Mouse (Mus musculus) MEL (cell line): ENCODE data around the gene Gsta4.

Source experiments
- CHD2 ChIP-seq: IDR thresholded peaks from 2 replicates; pipeline ENCODE4 v1.6.1; 2011; ENCODE audit warnings: low read length, improper control_type of control experiment
- CTCF ChIP-seq, 3 experiments: IDR thresholded peaks in 2 of 3; conservative IDR thresholded peaks in 1 of 3; 2 replicates each; pipeline ENCODE4 v1.5.1; 2011 to 2012; ENCODE audit warnings: low read length in 3 of 3, low read depth in 2 of 3, mild to moderate bottlenecking in 2 of 3, improper control_type of control experiment in 1 of 3, inconsistent platforms in 1 of 3, mixed read lengths in 1 of 3, moderate library complexity in 1 of 3; ENCODE audit not compliant: control insufficient read depth in 1 of 3, insufficient read depth in 1 of 3, poor library complexity in 1 of 3, severe bottlenecking in 1 of 3
- EP300 ChIP-seq, 2 experiments: IDR thresholded peaks; 2 replicates each; pipeline ENCODE4 v1.6.1; 2011; ENCODE audit warnings: improper control_type of control experiment in 2 of 2, low read length in 2 of 2, low read depth in 1 of 2, mild to moderate bottlenecking in 1 of 2
- GABPA ChIP-seq: IDR thresholded peaks from 2 replicates; pipeline ENCODE4 v1.6.1; 2012; ENCODE audit warnings: low read depth, mild to moderate bottlenecking, inconsistent platforms, low read length, improper control_type of control experiment, moderate library complexity
- JUND ChIP-seq: IDR thresholded peaks from 2 replicates; pipeline ENCODE4 v1.6.1; 2011; ENCODE audit warnings: low read depth, mild to moderate bottlenecking, improper control_type of control experiment, low read length
- MAX ChIP-seq: IDR thresholded peaks from 2 replicates; pipeline ENCODE4 v1.6.1; 2011; ENCODE audit warnings: low read length, improper control_type of control experiment
- MAZ ChIP-seq: IDR thresholded peaks from 2 replicates; pipeline ENCODE4 v1.6.1; 2012; ENCODE audit warnings: low read depth, mild to moderate bottlenecking, inconsistent platforms, low read length, improper control_type of control experiment
- POLR2A ChIP-seq, 2 experiments: IDR thresholded peaks; 2 replicates each; pipeline ENCODE4 v1.6.1; 2011 to 2012; ENCODE audit warnings: low read length in 2 of 2, mild to moderate bottlenecking in 2 of 2, control low read depth in 1 of 2, improper control_type of control experiment in 1 of 2, low read depth in 1 of 2, moderate library complexity in 1 of 2; ENCODE audit not compliant: control insufficient read depth in 1 of 2, insufficient read depth in 1 of 2, poor library complexity in 1 of 2
- POLR2AphosphoS5 ChIP-seq: IDR thresholded peaks from 2 replicates; pipeline ENCODE4 v1.6.1; 2012; ENCODE audit warnings: low read depth, borderline replicate concordance, mild to moderate bottlenecking, inconsistent platforms, low read length, moderate library complexity, mixed read lengths
- SIN3A ChIP-seq: IDR thresholded peaks from 2 replicates; pipeline ENCODE4 v1.6.1; 2012; ENCODE audit warnings: low read length, improper control_type of control experiment, inconsistent platforms
- SMC3 ChIP-seq: IDR thresholded peaks from 2 replicates; pipeline ENCODE4 v1.6.1; 2011; ENCODE audit warnings: low read depth, low read length, improper control_type of control experiment
- TCF12 ChIP-seq: IDR thresholded peaks from 2 replicates; pipeline ENCODE4 v1.6.1; 2014; ENCODE audit warnings: low read depth, mild to moderate bottlenecking, inconsistent platforms, low read length, improper control_type of control experiment, moderate library complexity
- USF2 ChIP-seq, 2 experiments: IDR thresholded peaks; 2 replicates each; pipeline ENCODE4 v1.6.1; 2011 to 2012; ENCODE audit warnings: improper control_type of control experiment in 2 of 2, low read length in 2 of 2, borderline replicate concordance in 1 of 2, inconsistent platforms in 1 of 2, low read depth in 1 of 2, mild to moderate bottlenecking in 1 of 2; ENCODE audit not compliant: insufficient read depth in 1 of 2
- ZNF384 ChIP-seq: IDR thresholded peaks from 2 replicates; pipeline ENCODE4 v1.6.1; 2012; ENCODE audit warnings: low read depth, mild to moderate bottlenecking, inconsistent platforms, low read length, improper control_type of control experiment

DNA sequence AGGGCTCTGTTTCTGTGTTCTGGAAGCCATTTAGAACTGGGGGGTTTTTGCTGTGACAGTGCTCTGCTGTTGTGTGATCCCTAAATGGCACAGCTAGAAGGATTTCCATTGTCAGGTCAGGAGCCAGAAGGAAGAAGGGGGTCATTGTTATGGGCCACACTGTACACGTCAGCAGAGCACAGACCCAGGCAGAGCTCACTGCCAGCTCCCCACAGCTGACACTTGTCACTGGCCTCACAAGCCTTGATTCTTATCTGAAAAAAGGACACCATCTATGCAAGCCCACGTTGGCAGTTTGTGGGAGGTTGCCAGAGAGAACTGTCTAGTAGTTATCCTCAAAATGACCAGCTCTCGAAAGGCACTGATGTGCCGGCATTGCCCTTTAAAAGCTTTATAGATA lies 36.5 kb upstream of the Gsta4 start:
- TF ChIP-seq EP300 (IDR thresholded peaks at IDR 0.05; ENCODE audit: low read depth in 1 of 2, low read length in 2 of 2) (no peak), GABPA (no peak), CTCF (IDR thresholded peaks at IDR 0.05 in 2 of 3, conservative IDR thresholded peaks at IDR 0.05 in 1 of 3; ENCODE audit: control insufficient read depth in 1 of 3, insufficient read depth in 1 of 3, low read depth in 2 of 3, low read length in 3 of 3, poor library complexity in 1 of 3, severe bottlenecking in 1 of 3) (no peak), SIN3A (no peak), POLR2A (IDR thresholded peaks at IDR 0.05; ENCODE audit: control insufficient read depth in 1 of 2, insufficient read depth in 1 of 2, low read depth in 1 of 2, low read length in 2 of 2, poor library complexity in 1 of 2) (no peak), USF2 (IDR thresholded peaks at IDR 0.05; ENCODE audit: borderline replicate concordance in 1 of 2, insufficient read depth in 1 of 2, low read depth in 1 of 2, low read length in 2 of 2) (no peak), SMC3 (no peak), JUND (no peak), ZNF384 (no peak), TCF12 (no peak), MAZ (no peak), CHD2 (no peak), MAX (no peak), POLR2AphosphoS5 (no peak)
